Mouse (Mus musculus) activated CD4-positive, CD25-positive, alpha-beta regulatory T cell, adult 4 months (primary cell): ENCODE data around the gene Dpysl4. TPM values are rescaled to one million over a fixed set of nuclear protein-coding genes. Genes with fewer than 3 reads are reported as not detected.

Experiments
- ATAC-seq: one replicate; pipeline ENCODE4 v1.8.0; 2017
- polyA plus RNA-seq, 2 experiments: library from polyadenylated mRNA; unstranded; fragments of 100-300 nt; shearing (Covaris generic); gene quantifications; one replicate each; pipeline ENCODE4 v1.2.1; 2017

The Dpysl4 gene
- polyA plus RNA-seq, 2 experiments from 2014 or later: not detected

GRCm38 (mm10) chr7:139100531-139101095 is 14.8 kb downstream of the Dpysl4 start:
- no peak for ATAC-seq

GRCm38 (mm10) chr7:139101286-139101804 is 15.5 kb downstream of the Dpysl4 start:
- no peak for ATAC-seq

- no peak for ATAC-seq
These were observed 16.0 kb downstream of the Dpysl4 start for GRCm38 (mm10) chr7:139101826-139102225.

GRCm38 (mm10) chr7:139103960-139104381 is 18.2 kb downstream of the Dpysl4 start:
- ATAC-seq: no peak

- ATAC-seq: no peak
These were observed 19.3 kb downstream of the Dpysl4 start for GRCm38 (mm10) chr7:139105076-139105475.

GRCm38 (mm10) chr7:139105705-139106104 is 19.9 kb downstream of the Dpysl4 start:
- ATAC-seq: no peak

- no peak for ATAC-seq
These were observed 22.3 kb downstream of the Dpysl4 start for GRCm38 (mm10) chr7:139107908-139108650.

GRCm38 (mm10) chr7:139119152-139119774 is 33.5 kb downstream of the Dpysl4 start:
- peak; percentile 71 for ATAC-seq

- no peak for ATAC-seq
These were observed 34.0 kb downstream of the Dpysl4 start for GRCm38 (mm10) chr7:139119775-139120153.

- ATAC-seq: no peak
These were observed 40.1 kb downstream of the Dpysl4 start for GRCm38 (mm10) chr7:139125881-139126280.

- no peak for ATAC-seq
These were observed 40.7 kb downstream of the Dpysl4 start for GRCm38 (mm10) chr7:139126549-139126948.

GRCm38 (mm10) chr7:139128994-139129393 is 43.2 kb downstream of the Dpysl4 start:
- peak; percentile 84 for ATAC-seq

GRCm38 (mm10) chr7:139130361-139130760 is 44.6 kb downstream of the Dpysl4 start:
- peak; percentile 41 for ATAC-seq

- ATAC-seq: no peak
These were observed 45.7 kb downstream of the Dpysl4 start for GRCm38 (mm10) chr7:139131538-139131937.

- no peak for ATAC-seq
These were observed 47.6 kb downstream of the Dpysl4 start for GRCm38 (mm10) chr7:139133446-139133845.

GRCm38 (mm10) chr7:139135236-139135635 is 49.4 kb downstream of the Dpysl4 start:
- ATAC-seq: no peak

- no peak for ATAC-seq
These were observed 51.2 kb downstream of the Dpysl4 start for GRCm38 (mm10) chr7:139136906-139137491.

- ATAC-seq: no peak
These were observed 54.2 kb downstream of the Dpysl4 start for GRCm38 (mm10) chr7:139139921-139140461.

GRCm38 (mm10) chr7:139143785-139144184 is 58.0 kb downstream of the Dpysl4 start:
- no peak for ATAC-seq

- ATAC-seq: no peak
These were observed 60.1 kb downstream of the Dpysl4 start for GRCm38 (mm10) chr7:139145891-139146290.

GRCm38 (mm10) chr7:139147360-139147759 is 61.6 kb downstream of the Dpysl4 start:
- no peak for ATAC-seq

- ATAC-seq: no peak
These were observed 63.6 kb downstream of the Dpysl4 start for GRCm38 (mm10) chr7:139149373-139149772.

GRCm38 (mm10) chr7:139151116-139151515 is 65.3 kb downstream of the Dpysl4 start:
- ATAC-seq: peak; percentile 90
